Mouse (Mus musculus): ENCODE results near the gene Hs2st1.

DNA sequence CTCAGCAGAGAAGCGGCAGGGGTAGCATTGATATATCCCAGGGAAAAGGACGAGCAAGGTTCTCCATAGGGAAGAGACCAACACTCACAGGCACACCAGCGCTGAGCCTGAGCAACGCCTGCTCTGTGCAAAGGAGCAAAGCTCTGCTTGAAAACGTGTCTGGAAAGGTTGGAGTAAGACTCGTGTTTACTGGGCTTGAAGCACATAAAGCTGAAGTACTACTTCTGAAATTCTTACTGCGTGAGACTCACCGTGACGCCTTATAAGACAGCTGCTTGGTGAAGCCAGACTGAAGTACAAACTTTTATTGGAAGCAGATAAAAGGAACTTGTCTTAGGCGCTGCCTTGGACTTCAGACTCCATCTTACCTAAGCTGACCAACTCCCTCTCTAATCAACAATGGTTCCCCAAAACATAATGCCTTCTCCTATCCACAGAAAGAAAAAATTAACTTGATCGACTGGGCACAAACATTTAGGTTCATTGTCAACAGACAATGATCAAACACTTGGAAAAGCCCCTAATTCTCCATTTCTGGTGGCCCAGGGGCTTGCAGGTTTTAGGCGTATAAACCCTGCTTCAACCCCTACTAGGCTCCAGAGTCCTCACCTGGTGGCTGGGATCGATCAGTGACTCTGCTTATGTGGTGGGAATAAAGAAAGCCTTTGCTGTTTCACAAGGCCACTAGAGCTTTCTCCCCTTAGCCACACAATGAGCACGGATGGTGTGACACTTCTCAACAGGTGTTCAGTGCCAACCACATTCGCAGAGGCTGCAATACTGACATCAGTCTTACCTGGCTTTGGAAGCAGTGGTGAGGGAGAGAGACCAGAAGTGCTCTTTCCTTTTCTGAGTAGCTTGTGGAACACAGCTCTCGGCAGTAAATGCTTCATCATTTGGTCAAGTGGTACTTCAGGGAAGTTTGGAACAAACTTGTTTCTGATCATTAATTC, 56.5 kb downstream of the Hs2st1 start:
- no peak for TF ChIP-seq CTCF (IDR thresholded peaks at IDR 0.05; ENCODE audit: low read depth)
- TF ChIP-seq EP300 (optimal IDR thresholded peaks at IDR 0.05): no peak

All from stomach, postnatal 0 days (tissue).